Mouse (Mus musculus) cerebellum, adult 9-11 months (tissue): ENCODE results near the gene Cd247.

Source experiments
- DNase-seq: peaks from one replicate; pipeline ENCODE4 v3.0.0; 2022

Cd247 gene

GRCm38 (mm10) chr1:165857279-165857678, 68.8 kb downstream of the Cd247 start:
- DNase-seq, result no peak

GRCm38 (mm10) chr1:165858356-165858755, 69.9 kb downstream of the Cd247 start:
- DNase-seq, result no peak

GRCm38 (mm10) chr1:165860373-165861234, 72.1 kb downstream of the Cd247 start:
- DNase-seq, result no peak

GRCm38 (mm10) chr1:165861235-165861609, 72.7 kb downstream of the Cd247 start:
- DNase-seq, result no peak

- no peak for DNase-seq
Measured at GRCm38 (mm10) chr1:165862059-165862458, 73.6 kb downstream of the Cd247 start.

- DNase-seq, result no peak
Measured at GRCm38 (mm10) chr1:165864864-165865795, 76.6 kb downstream of the Cd247 start.

GRCm38 (mm10) chr1:165866630-165867280, 78.3 kb downstream of the Cd247 start:
- DNase-seq, result no peak

GRCm38 (mm10) chr1:165868659-165869058, 80.2 kb downstream of the Cd247 start:
- DNase-seq, result no peak

- no peak for DNase-seq
Measured at GRCm38 (mm10) chr1:165874645-165875044, 86.2 kb downstream of the Cd247 start.

GRCm38 (mm10) chr1:165875520-165876284, 87.2 kb downstream of the Cd247 start:
- DNase-seq, result no peak

- no peak for DNase-seq
Measured at GRCm38 (mm10) chr1:165878751-165879150, 90.3 kb downstream of the Cd247 start.

GRCm38 (mm10) chr1:165882146-165882900, 93.8 kb downstream of the Cd247 start:
- peak; percentile 37 for DNase-seq

GRCm38 (mm10) chr1:165891686-165892085, 103.2 kb downstream of the Cd247 start:
- DNase-seq, result no peak

- DNase-seq, result no peak
Measured at GRCm38 (mm10) chr1:165903596-165903995, 115.1 kb downstream of the Cd247 start.

GRCm38 (mm10) chr1:165908153-165908552, 119.7 kb downstream of the Cd247 start:
- no peak for DNase-seq

- no peak for DNase-seq
Measured at GRCm38 (mm10) chr1:165908806-165909205, 120.3 kb downstream of the Cd247 start.

- peak; percentile 83 for DNase-seq
Measured at GRCm38 (mm10) chr1:165909471-165909870, 121.0 kb downstream of the Cd247 start.

GRCm38 (mm10) chr1:165913720-165914415, 125.4 kb downstream of the Cd247 start:
- no peak for DNase-seq

GRCm38 (mm10) chr1:165914416-165914801, 125.9 kb downstream of the Cd247 start:
- DNase-seq, result no peak

- DNase-seq, result no peak
Measured at GRCm38 (mm10) chr1:165921026-165921425, 132.5 kb downstream of the Cd247 start.

- peak; percentile 20 for DNase-seq
Measured at GRCm38 (mm10) chr1:165922488-165922887, 134.0 kb downstream of the Cd247 start.
